Mouse (Mus musculus) spleen, postnatal 0 days (tissue): Measurements from ENCODE around the gene Myadm. TPM values are rescaled to one million over a fixed set of nuclear protein-coding genes. Genes with fewer than 3 reads are reported as not detected.

Experiments
- polyA plus RNA-seq: library from polyadenylated mRNA; unstranded; fragments of >200 nt; fragmentation: Nextera tagmentation; extraction: Ambion mirVana; gene quantifications from 2 replicates; pipeline ENCODE4 v1.2.1, GENCODE M21; 2015

Myadm gene
- 37.0 and 46.5 TPM in 2 replicates for polyA plus RNA-seq

DNA sequence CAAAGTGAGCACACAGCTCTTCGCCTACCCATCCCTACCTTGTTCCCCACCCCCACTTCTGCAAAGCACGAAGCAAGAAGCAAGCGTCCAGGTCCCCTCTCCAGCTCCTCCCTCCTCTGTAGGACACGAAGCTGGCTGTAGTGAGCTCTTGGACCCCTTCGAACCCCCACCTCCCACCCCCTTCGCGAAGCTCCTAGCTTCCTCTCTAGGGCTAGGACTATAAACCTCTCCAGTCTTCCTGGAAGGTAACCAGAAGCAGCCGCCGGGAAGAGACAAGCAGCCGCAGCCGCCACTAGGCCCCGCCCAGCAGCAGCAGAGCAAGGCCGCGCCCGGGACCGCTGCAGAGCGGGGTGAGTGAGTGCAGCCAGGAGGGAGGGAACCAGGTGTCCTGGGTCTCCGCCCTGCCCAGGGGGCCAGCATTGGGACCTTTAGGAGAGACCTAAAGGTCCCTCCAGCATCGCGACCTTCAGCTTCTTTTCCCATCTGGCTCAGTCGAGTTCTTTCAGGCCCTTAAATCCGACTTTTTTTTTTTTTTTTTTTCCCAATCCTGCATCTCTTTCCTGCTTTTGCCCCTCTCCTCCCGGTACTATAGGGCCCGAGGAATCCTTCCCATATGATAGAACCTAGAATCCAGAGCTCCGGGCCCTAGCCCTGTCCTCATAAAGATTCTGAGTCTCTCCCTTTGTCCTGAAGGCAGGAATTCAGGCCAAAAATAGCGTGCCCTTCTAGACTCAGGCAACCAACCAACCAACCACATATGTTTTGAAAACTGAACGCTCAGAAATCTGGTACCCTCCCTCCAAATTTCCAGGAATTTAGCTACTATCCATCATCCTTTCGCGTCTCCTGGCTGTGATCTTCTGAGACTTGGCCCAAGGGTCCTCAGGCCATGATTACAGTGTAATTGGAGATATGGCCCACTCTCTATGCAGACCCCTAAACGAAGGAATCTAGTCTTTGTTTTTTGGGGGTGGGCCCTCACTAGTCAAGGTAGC, at the start of gene Myadm, which contains the start of gene Prkcg:
Gene Myadm, plus strand, starts transcription at position 105 of the 995 bp plus-strand sequence.
Gene Prkcg, plus strand, starts transcription at position 204 of the 995 bp plus-strand sequence.

DNA sequence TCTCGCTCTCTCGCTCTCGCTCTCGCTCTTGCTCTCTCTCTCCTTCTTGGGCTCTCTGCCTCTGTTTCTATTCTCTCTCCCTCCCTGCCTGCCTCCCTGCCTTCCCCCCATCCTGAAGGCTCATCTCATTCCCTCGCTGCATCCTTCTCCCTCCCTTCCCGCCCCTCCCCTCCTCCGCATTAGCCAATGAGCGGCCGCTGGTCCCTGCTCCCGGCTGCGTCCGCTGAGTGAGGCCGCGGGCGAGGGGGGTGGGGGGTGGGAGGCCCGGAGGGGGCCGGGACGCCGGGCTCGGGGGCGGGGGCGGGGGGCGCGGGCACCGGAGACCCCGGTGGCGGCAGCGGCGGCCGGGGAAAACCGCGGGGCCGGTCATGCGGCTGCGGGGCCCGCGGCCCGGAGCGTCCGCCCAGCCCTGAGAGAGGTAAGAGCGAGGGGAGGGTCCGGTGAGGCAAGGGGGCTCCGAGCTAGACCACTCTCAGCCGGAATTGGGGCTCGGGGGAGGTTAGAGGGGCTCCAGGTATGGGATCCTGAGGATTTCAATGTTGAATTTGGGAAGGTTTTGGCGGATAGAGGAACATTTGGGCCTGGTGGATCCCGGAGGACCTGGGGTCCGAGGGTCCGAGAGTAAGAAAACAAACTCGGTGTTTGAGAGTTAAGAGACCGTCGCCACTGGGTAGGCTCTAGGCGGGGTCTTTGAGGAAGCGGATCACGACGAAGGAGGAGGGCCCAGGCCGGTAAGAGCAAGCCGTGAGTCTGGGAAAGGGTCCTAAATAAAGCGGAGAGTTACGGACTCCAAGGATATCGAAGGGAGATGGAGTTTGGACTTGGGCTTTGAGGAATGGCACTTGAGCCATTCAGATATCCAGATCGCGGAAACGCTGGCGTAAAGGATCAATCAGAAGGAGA, 44.0 kb downstream of the Myadm start, which contains the start of gene Cacng7:
Gene Cacng7, plus strand, starts transcription at position 337 of the 903 bp plus-strand sequence.

Other genes starting within 250 kb of the Myadm start
- not detected in 2 replicates for gene AU018091, start 119.9 kb upstream of the Myadm start, polyA plus RNA-seq
- 1.5 and 1.7 TPM in 2 replicates for gene Nlrp12, start 39.3 kb upstream of the Myadm start, polyA plus RNA-seq
- gene Prkcg, start 99 bp downstream of the Myadm start, polyA plus RNA-seq: 0.25 and 0.97 TPM in 2 replicates
- 0.16 TPM in 1 of 2 replicates, not detected in the other for gene Cacng7, start 43.9 kb downstream of the Myadm start, polyA plus RNA-seq
- not detected in 2 replicates for gene Cacng8, start 101.6 kb downstream of the Myadm start, polyA plus RNA-seq
- not detected in 2 replicates for gene Cacng6, start 135.1 kb downstream of the Myadm start, polyA plus RNA-seq
- 2.9 and 3.5 TPM in 2 replicates for gene Tarm1, start 213.5 kb downstream of the Myadm start, polyA plus RNA-seq